Mouse (Mus musculus) hematopoietic stem cell, adult 5-6 weeks (primary cell): ENCODE measurements around the gene Olfr1493-ps1. TPM values are rescaled to one million over a fixed set of nuclear protein-coding genes. Genes with fewer than 3 reads are reported as not detected.

Experiments used
- ATAC-seq, 2 experiments: fragments of 125-278 bp in 1 of 2; replicated peaks in 1 of 2; 2 replicates each; pipeline ENCODE4 v1.8.0; 2016 to 2017; ENCODE audit warnings: inconsistent platforms in 2 of 2, mild to moderate bottlenecking in 2 of 2, moderate number of reproducible peaks in 2 of 2, low read depth in 1 of 2, moderate TSS enrichment in 1 of 2; ENCODE audit not compliant: low FRiP score in 2 of 2, poor library complexity in 2 of 2, severe bottlenecking in 2 of 2, insufficient read depth in 1 of 2, low TSS enrichment in 1 of 2
- total RNA-seq: library from RNA; stranded (forward); fragments of 172-1452, 232-1000 nt; gene quantifications from 2 replicates; pipeline ENCODE4 v1.2.3, GENCODE M21; 2017

The Olfr1493-ps1 gene
- total RNA-seq = not detected in 2 replicates

DNA sequence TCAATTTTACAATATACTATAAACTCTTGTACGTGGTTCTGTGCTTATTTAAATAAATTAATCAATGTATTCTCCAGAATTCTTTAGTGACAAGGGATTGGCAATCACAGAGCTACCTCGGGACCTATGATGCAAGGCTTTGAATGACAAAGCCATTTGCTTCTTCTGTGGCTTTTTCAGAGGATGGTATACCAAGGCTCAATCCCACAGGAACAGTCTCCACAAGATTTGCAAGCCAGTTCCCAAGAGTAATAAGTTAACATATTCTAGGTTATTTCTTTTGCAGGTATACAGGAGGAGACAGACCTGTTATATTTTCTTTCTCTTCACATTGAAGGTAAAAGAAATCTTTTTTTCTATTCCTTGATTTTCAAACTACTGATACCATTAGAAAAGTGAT, at the start of gene Olfr1493-ps1:
Olfr1493-ps1 (plus strand) TSS at position 301 of the 400 bp plus-strand sequence.
- ATAC-seq = no peak

DNA sequence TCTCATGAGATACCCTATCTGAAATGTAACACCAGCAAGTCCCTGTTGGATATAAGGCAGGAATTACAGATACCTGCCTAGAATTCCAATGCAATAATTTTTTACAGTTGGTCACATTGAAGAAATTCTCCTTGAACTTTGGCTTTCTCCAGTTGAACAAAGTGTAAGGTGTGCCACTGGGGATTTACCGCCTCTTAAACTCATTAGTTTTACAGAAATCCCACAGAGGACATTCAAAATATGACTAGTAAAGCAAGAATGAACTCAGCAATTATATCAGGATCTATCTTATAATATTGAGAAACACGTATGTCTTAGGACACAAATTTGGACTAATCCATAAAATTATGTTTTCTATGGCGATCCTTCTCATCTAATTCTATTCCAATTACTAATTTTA, 26.1 kb upstream of the Olfr1493-ps1 start, which contains the start of gene Olfr1491:
Olfr1491 (plus strand) TSS at position 301 of the 400 bp plus-strand sequence.
- no peak for ATAC-seq

DNA sequence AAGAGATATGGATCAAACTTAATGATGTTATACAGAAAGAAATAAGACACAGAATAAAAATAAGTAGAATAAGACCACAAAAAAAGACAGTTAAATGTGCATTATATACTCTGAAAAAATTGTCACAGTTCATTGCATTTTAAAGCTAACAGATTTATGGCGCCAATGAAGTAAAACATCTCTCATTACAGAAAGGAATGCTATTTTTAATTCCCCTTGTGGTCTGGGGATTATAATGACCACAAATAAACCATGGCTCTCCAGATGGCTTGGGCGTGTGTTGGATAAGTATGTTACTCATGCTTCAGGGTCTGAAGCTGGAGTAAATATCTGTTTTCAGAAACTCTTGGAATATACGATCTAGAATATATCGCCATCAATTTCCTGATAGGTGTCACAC, 16.4 kb downstream of the Olfr1493-ps1 start, which contains the start of gene Olfr1494:
Olfr1494 (plus strand) TSS at position 301 of the 400 bp plus-strand sequence.
- no peak for ATAC-seq

DNA sequence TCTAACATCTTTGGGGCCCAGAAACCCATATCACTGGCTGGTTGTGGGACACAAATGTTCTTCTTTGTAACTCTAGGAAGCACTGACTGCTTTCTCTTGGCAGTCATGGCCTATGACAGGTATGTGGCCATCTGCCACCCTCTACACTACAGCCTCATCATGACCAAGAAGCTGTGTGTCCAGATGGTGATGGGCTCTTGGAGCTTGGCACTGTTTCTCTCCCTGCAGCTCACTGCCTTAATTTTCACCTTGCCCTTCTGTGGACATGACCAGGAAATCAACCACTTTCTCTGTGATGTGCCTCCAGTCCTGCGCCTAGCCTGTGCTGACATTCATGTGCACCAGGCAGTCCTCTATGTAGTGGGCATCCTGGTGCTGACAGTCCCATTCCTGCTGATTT, 26.3 kb downstream of the Olfr1493-ps1 start:
- no peak for ATAC-seq

DNA sequence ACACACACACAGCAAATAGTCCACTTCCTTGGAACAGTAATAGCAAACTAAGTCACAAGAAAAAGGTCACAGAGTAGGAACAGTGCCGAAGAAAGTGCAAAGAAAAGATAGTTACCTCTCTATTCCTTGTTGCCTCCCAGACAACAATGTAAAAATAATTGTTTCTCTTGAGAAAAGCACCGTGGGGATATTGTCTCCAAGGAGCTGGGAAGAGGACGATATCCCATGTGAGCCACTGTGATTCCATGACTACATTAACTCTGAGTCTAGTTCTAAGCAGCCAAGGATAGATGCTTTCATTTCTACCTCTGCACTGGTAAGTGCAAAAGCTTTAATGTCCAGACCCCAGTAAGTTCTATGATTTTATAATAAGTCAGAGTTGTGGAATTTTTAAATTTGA, 41.2 kb downstream of the Olfr1493-ps1 start, which contains the start of gene Olfr1495:
Olfr1495 (plus strand) TSS at position 301 of the 400 bp plus-strand sequence.
- no peak for ATAC-seq

DNA sequence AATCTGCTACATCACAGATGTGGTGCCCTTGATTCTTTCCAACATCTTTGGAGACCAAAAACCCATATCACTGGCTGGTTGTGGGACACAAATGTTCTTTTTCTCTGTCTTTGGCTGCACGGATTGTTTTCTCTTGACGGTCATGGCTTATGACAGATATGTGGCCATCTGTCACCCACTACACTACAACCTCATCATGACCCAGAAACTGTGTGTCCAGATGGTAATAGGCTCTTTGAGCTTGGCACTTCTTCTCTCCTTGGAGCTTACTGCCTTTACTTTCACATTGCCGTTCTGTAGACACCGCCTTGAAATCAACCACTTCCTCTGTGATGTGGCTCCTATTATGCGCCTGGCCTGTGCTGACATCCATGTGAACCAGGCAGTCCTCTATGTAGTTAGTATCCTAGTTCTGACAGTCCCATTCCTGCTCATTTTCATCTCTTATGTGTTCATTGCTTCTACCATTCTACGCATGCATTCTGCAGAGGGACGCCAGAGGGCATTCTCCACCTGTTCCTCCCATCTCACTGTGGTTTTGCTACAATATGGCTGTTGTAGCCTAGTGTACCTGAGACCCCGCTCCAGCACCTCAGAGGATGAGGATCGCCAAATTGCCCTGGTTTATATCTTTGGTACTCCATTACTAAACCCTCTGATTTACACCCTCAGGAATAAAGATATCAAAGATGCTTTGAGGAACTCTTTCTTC, 45.6 kb downstream of the Olfr1493-ps1 start:
- no peak for ATAC-seq

DNA sequence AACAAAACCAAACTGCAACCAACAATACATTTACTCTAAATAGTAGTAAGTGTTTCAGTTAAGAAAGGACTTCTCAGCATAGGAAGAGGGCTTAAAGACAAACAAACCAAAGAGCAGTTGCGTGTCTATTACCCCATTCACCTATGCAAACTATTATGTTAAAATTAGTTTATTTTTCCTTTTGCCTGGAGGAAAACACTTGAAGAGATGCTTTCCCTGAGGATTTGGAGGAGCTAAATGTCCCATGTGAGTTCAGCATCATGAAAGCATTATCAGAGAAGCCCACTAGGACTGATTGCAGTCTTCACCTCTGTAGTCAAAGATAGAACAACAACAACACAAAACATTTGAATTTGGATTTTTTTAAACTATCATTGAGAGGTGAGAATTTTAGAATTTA, 54.5 kb downstream of the Olfr1493-ps1 start, which contains the start of gene Olfr1496:
Olfr1496 (plus strand) TSS at position 301 of the 400 bp plus-strand sequence.
- no peak for ATAC-seq

Other genes with a start within 250 kb of the Olfr1493-ps1 start
- not detected in 2 replicates for gene Olfr1475, start 243.1 kb upstream of the Olfr1493-ps1 start, total RNA-seq
- gene Olfr1477, start 222.7 kb upstream of the Olfr1493-ps1 start, total RNA-seq = not detected in 2 replicates
- gene Olfr1480, start 195.4 kb upstream of the Olfr1493-ps1 start, total RNA-seq = not detected in 2 replicates
- gene Olfr1484, start 139.8 kb upstream of the Olfr1493-ps1 start, total RNA-seq = not detected in 2 replicates
- not detected in 2 replicates for gene Olfr1487, start 105.9 kb upstream of the Olfr1493-ps1 start, total RNA-seq
- gene Olfr1489, start 91.7 kb upstream of the Olfr1493-ps1 start, total RNA-seq = not detected in 2 replicates
- gene Olfr1490, start 72.2 kb upstream of the Olfr1493-ps1 start, total RNA-seq = not detected in 2 replicates
- not detected in 2 replicates for gene Olfr1491, start 26.0 kb upstream of the Olfr1493-ps1 start, total RNA-seq
- not detected in 2 replicates for gene Olfr1494, start 16.4 kb downstream of the Olfr1493-ps1 start, total RNA-seq
- not detected in 2 replicates for gene Olfr1495, start 41.3 kb downstream of the Olfr1493-ps1 start, total RNA-seq
- gene Olfr1496, start 54.6 kb downstream of the Olfr1493-ps1 start, total RNA-seq = not detected in 2 replicates
- gene Olfr1497, start 74.9 kb downstream of the Olfr1493-ps1 start, total RNA-seq = not detected in 2 replicates
- not detected in 2 replicates for gene Olfr1499, start 96.2 kb downstream of the Olfr1493-ps1 start, total RNA-seq
- gene Olfr1500, start 107.2 kb downstream of the Olfr1493-ps1 start, total RNA-seq = not detected in 2 replicates
- gene Olfr1501, start 127.4 kb downstream of the Olfr1493-ps1 start, total RNA-seq = not detected in 2 replicates
- not detected in 2 replicates for gene Olfr1502, start 138.5 kb downstream of the Olfr1493-ps1 start, total RNA-seq
- not detected in 2 replicates for gene Olfr1504, start 174.7 kb downstream of the Olfr1493-ps1 start, total RNA-seq
- not detected in 2 replicates for gene Olfr1505, start 190.3 kb downstream of the Olfr1493-ps1 start, total RNA-seq